Mouse (Mus musculus): ENCODE measurements around the gene Gm11437. TPM values are rescaled to one million over a fixed set of nuclear protein-coding genes. Genes with fewer than 3 reads are reported as not detected.
A peak's percentile ranks its signal among the peaks of the same experiment; 100 is the strongest.

Gm11437 gene
- polyA plus RNA-seq, 1 experiment from 2014 or later: not detected

- WGBS: 78% methylated on average over 3 of the region's 3 CpGs
Observed at GRCm38 (mm10) chr11:84146081-84146480, 21.2 kb downstream of the Gm11437 start.

GRCm38 (mm10) chr11:84145201-84145798, 22.0 kb downstream of the Gm11437 start:
- no peak overlapping the region for H3K4me3 ChIP-seq (ENCODE audit: low read length)
- no peak overlapping the region for H3K4me2 ChIP-seq (replicated peaks; ENCODE audit: low read depth, low read length)
- no peaks in the 10 kb centered on the region for H3K36me3 ChIP-seq (ENCODE audit: insufficient read depth, low read length)
- no peaks in the 10 kb centered on the region for H3K4me1 ChIP-seq (ENCODE audit: insufficient read depth, low read length)
- no peak overlapping the region for H3K27ac ChIP-seq (ENCODE audit: low read length)
- no peak overlapping the region for H3K9ac ChIP-seq (replicated peaks; ENCODE audit: low read length)
- 76% methylated on average over 10 of the region's 10 CpGs for whole genome bisulfite sequencing
- no peak for ATAC-seq (ENCODE audit: low FRiP score, low TSS enrichment)
- no peaks in the 10 kb centered on the region for H3K9me3 ChIP-seq (ENCODE audit: low read length)
- H3K27me3 ChIP-seq (ENCODE audit: insufficient read depth, low read length): no peaks in the 10 kb centered on the region

More at GRCm38 (mm10) chr11:84146081-84146480, 21.2 kb downstream of the Gm11437 start:
- no peak overlapping the region for H3K4me2 ChIP-seq (replicated peaks; ENCODE audit: low read depth, low read length)
- no peaks in the 10 kb centered on the region for H3K4me1 ChIP-seq (ENCODE audit: insufficient read depth, low read length)
- H3K9ac ChIP-seq (replicated peaks; ENCODE audit: low read length): no peak overlapping the region
- H3K36me3 ChIP-seq (ENCODE audit: insufficient read depth, low read length): no peaks in the 10 kb centered on the region
- H3K4me3 ChIP-seq (ENCODE audit: low read length): no peak overlapping the region
- H3K9me3 ChIP-seq (ENCODE audit: low read length): no peaks in the 10 kb centered on the region
- H3K27ac ChIP-seq (ENCODE audit: low read length): no peak overlapping the region
- no peaks in the 10 kb centered on the region for H3K27me3 ChIP-seq (ENCODE audit: insufficient read depth, low read length)
- no peak for ATAC-seq (ENCODE audit: low FRiP score, low TSS enrichment)

- WGBS: 66% methylated on average over 2 of the region's 2 CpGs
Observed at GRCm38 (mm10) chr11:84141752-84142151, 25.5 kb downstream of the Gm11437 start.

GRCm38 (mm10) chr11:84136453-84136852, 30.8 kb downstream of the Gm11437 start:
- 80% methylated on average over 3 of the region's 3 CpGs for WGBS
- Histone ChIP-seq H3K27ac (ENCODE audit: low read length) (no peak overlapping the region), H3K4me3 (ENCODE audit: low read length) (no peak overlapping the region), H3K36me3 (ENCODE audit: insufficient read depth, low read length) (no peaks in the 10 kb centered on the region), H3K27me3 (ENCODE audit: insufficient read depth, low read length) (no peaks in the 10 kb centered on the region), H3K4me2 (replicated peaks; ENCODE audit: low read depth, low read length) (no peak overlapping the region), H3K9me3 (ENCODE audit: low read length) (no peaks in the 10 kb centered on the region), H3K4me1 (ENCODE audit: insufficient read depth, low read length) (no peaks in the 10 kb centered on the region), H3K9ac (replicated peaks; ENCODE audit: low read length) (no peak overlapping the region)
- no peak for ATAC-seq (ENCODE audit: low FRiP score, low TSS enrichment)

More at GRCm38 (mm10) chr11:84141752-84142151, 25.5 kb downstream of the Gm11437 start:
- no peak for ATAC-seq (ENCODE audit: low FRiP score, low TSS enrichment)
- Histone ChIP-seq H3K4me2 (replicated peaks; ENCODE audit: low read depth, low read length) (no peak overlapping the region), H3K36me3 (ENCODE audit: insufficient read depth, low read length) (no peaks in the 10 kb centered on the region), H3K4me3 (ENCODE audit: low read length) (no peak overlapping the region), H3K27me3 (ENCODE audit: insufficient read depth, low read length) (no peaks in the 10 kb centered on the region), H3K9me3 (ENCODE audit: low read length) (no peaks in the 10 kb centered on the region), H3K9ac (replicated peaks; ENCODE audit: low read length) (no peak overlapping the region), H3K27ac (ENCODE audit: low read length) (no peak overlapping the region), H3K4me1 (ENCODE audit: insufficient read depth, low read length) (no peaks in the 10 kb centered on the region)

- H3K4me1 ChIP-seq (ENCODE audit: insufficient read depth, low read length): 0 out of 2 replicates have a peak, but pooled peaks cover 4% of the 10 kb centered on the region
- no peak overlapping the region for H3K4me2 ChIP-seq (replicated peaks; ENCODE audit: low read depth, low read length)
- H3K9ac ChIP-seq (replicated peaks; ENCODE audit: low read length): no peak overlapping the region
- H3K27me3 ChIP-seq (ENCODE audit: insufficient read depth, low read length): no peaks in the 10 kb centered on the region
- no peak overlapping the region for H3K27ac ChIP-seq (ENCODE audit: low read length)
- 89% methylated on average over 2 of the region's 2 CpGs for WGBS
- no peaks in the 10 kb centered on the region for H3K36me3 ChIP-seq (ENCODE audit: insufficient read depth, low read length)
- H3K4me3 ChIP-seq (ENCODE audit: low read length): no peak overlapping the region
- no peak for ATAC-seq (ENCODE audit: low FRiP score, low TSS enrichment)
- H3K9me3 ChIP-seq (ENCODE audit: low read length): no peaks in the 10 kb centered on the region
Observed at GRCm38 (mm10) chr11:84134331-84134860, 32.9 kb downstream of the Gm11437 start.

GRCm38 (mm10) chr11:84129799-84130185, 37.5 kb downstream of the Gm11437 start:
- WGBS: 6% methylated on average over 11 of the region's 11 CpGs
- Histone ChIP-seq H3K27ac (ENCODE audit: low read length) (no peak overlapping the region), H3K4me2 (replicated peaks; ENCODE audit: low read depth, low read length) (peak overlapping the region; percentile 83), H3K27me3 (ENCODE audit: insufficient read depth, low read length) (no peaks in the 10 kb centered on the region), H3K9me3 (ENCODE audit: low read length) (no peaks in the 10 kb centered on the region), H3K36me3 (ENCODE audit: insufficient read depth, low read length) (peaks cover 19% of the 10 kb centered on the region), H3K4me3 (ENCODE audit: low read length) (peak overlapping the region; percentile 79), H3K4me1 (ENCODE audit: insufficient read depth, low read length) (peaks cover 11% of the 10 kb centered on the region; the same call in 1 of the 2 replicates), H3K9ac (replicated peaks; ENCODE audit: low read length) (peak overlapping the region; percentile 88)
- ATAC-seq (ENCODE audit: low FRiP score, low TSS enrichment): no peak; the same call in 1 of the 2 replicates

- Histone ChIP-seq H3K9ac (replicated peaks; ENCODE audit: low read length) (peak within 1 kb of the TSS; percentile 88), H3K9me3 (ENCODE audit: low read length) (no peaks in the 10 kb centered on the region), H3K27me3 (ENCODE audit: insufficient read depth, low read length) (no peaks in the 10 kb centered on the region), H3K4me2 (replicated peaks; ENCODE audit: low read depth, low read length) (peak within 1 kb of the TSS; percentile 83), H3K36me3 (ENCODE audit: insufficient read depth, low read length) (peaks cover 25% of the 10 kb centered on the region), H3K27ac (ENCODE audit: low read length) (peak within 1 kb of the TSS; percentile 46; the same call in 1 of the 2 replicates), H3K4me1 (ENCODE audit: insufficient read depth, low read length) (peaks cover 11% of the 10 kb centered on the region; the same call in 1 of the 2 replicates), H3K4me3 (ENCODE audit: low read length) (peak within 1 kb of the TSS; percentile 79)
- WGBS: under 1% methylated on average over 55 of the region's 83 CpGs
- ATAC-seq (ENCODE audit: low FRiP score, low TSS enrichment): peak; percentile 94
Observed at GRCm38 (mm10) chr11:84128943-84129798, 38.1 kb downstream of the Gm11437 start, which contains the start of the genes Tada2a and Acaca. Tada2a (minus strand) TSS chr11:84129600. Acaca (plus strand) TSS chr11:84129672.

- no peaks in the 10 kb centered on the region for H3K9me3 ChIP-seq (ENCODE audit: low read length)
- WGBS: 82% methylated on average over 4 of the region's 4 CpGs
- H3K27me3 ChIP-seq (ENCODE audit: insufficient read depth, low read length): no peaks in the 10 kb centered on the region
- H3K4me2 ChIP-seq (replicated peaks; ENCODE audit: low read depth, low read length): no peak overlapping the region
- H3K4me3 ChIP-seq (ENCODE audit: low read length): no peak overlapping the region
- no peak overlapping the region for H3K9ac ChIP-seq (replicated peaks; ENCODE audit: low read length)
- H3K36me3 ChIP-seq (ENCODE audit: insufficient read depth, low read length): peaks cover 25% of the 10 kb centered on the region
- no peak overlapping the region for H3K27ac ChIP-seq (ENCODE audit: low read length)
- no peak for ATAC-seq (ENCODE audit: low FRiP score, low TSS enrichment)
- H3K4me1 ChIP-seq (ENCODE audit: insufficient read depth, low read length): peaks cover 11% of the 10 kb centered on the region; the same call in 1 of the 2 replicates
Observed at GRCm38 (mm10) chr11:84127977-84128376, 39.3 kb downstream of the Gm11437 start.

GRCm38 (mm10) chr11:84121051-84121956, 46.0 kb downstream of the Gm11437 start:
- ATAC-seq (ENCODE audit: low FRiP score, low TSS enrichment): no peak
- peaks cover 63% of the 10 kb centered on the region for H3K36me3 ChIP-seq (ENCODE audit: insufficient read depth, low read length)
- H3K4me1 ChIP-seq (ENCODE audit: insufficient read depth, low read length): no peaks in the 10 kb centered on the region
- no peak overlapping the region for H3K4me3 ChIP-seq (ENCODE audit: low read length)
- no peaks in the 10 kb centered on the region for H3K27me3 ChIP-seq (ENCODE audit: insufficient read depth, low read length)
- H3K9ac ChIP-seq (replicated peaks; ENCODE audit: low read length): no peak overlapping the region
- no peaks in the 10 kb centered on the region for H3K9me3 ChIP-seq (ENCODE audit: low read length)
- 81% methylated on average over 12 of the region's 12 CpGs for WGBS
- H3K4me2 ChIP-seq (replicated peaks; ENCODE audit: low read depth, low read length): no peak overlapping the region
- H3K27ac ChIP-seq (ENCODE audit: low read length): no peak overlapping the region

Data from kidney, embryonic 16.5 days (tissue).